Mouse (Mus musculus): ENCODE data around the gene Foxl1.

Gene Foxl1

GRCm38 (mm10) chr8:121164017-121164469 lies 36.3 kb downstream of the Foxl1 start:
- DNase-seq (ENCODE audit: low spot score in 2 of 2): no peak

GRCm38 (mm10) chr8:121168033-121168432 lies 40.3 kb downstream of the Foxl1 start:
- no peak for DNase-seq (ENCODE audit: low spot score in 2 of 2)

DNA sequence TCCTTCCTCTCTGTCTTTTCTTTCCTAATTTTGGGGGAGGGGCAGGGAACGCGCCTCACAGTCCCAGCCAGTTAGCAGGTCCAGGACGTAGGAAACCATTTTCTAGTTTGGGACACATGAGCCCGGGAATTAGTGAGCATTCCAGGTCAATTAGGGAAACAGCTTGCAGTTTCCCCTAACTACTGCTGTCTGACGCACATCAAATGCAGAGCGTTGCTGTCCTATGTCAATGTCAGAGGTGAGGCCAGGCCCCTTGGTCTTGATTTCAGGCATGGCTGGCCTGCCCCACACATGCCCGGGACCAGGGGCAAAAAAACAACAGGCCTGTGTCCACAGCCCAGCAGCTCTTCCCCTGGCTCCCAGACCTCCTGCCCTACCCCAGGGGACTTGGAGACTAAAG lies 42.4 kb downstream of the Foxl1 start:
- DNase-seq (ENCODE audit: low spot score in 2 of 2): no peak

- no peak for DNase-seq (ENCODE audit: low spot score in 2 of 2)
Observed at GRCm38 (mm10) chr8:121170626-121171552, 43.1 kb downstream of the Foxl1 start.

GRCm38 (mm10) chr8:121172567-121172966 lies 44.8 kb downstream of the Foxl1 start:
- DNase-seq (ENCODE audit: low spot score in 2 of 2): no peak

DNA sequence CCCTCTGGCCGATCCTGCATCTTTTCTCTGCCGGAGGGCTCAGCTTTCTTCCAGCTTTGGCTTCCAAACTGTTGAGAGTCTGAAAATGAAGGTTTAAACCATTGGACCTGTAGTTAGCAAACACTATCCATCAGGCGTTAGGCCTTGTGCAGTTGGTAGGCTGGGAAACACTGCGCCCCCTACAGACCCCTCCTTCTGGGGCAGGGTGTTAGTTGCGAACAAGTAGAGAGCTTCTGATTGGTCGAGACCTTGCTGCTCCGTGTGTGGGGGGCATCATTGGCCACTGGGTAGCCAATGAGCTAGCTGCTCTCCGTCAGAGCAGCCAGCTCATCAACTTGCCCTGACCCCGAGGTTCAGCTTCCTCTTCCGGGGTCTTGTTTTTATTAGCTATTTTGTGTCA lies 46.4 kb downstream of the Foxl1 start:
- no peak for DNase-seq (ENCODE audit: low spot score in 2 of 2)

DNA sequence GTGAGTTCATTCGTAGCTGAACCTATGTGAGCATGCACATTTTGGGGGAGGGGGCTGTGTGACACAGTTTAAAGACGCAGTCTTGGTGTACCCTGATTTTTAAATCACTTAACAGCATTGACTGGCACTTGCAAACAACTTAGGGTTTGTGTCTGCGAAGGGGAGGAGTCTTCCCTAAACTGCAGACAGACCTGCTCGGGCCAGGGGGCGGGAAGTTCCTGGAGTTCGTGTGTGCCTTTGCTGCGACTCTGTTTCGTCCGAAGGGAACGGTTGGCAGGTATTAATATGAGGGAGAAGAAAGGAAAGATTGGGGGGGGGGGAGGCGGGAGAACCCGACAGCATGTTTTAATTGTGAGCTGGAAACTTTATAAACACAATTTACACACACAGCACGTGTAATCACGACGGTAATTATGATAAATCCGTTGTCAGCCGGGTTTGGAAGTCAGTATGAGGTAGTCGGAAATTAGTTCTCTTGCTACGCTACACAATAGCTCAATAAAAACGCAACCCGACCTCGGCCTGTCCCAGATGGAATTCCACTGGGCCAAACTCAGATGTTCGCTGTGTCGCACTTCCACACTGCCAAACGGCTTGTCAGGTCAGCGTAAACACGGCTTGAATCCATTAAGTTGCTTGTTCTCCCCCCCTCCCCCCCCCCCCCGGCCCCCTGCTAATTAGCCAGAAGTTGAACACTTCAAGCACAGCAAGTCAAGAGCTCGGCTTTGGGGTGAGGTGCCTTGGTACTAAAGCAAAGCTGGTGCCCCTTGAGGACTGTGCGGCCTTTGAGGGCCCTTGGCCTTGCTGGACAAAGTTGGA lies 47.2 kb downstream of the Foxl1 start:
- DNase-seq (ENCODE audit: low spot score in 2 of 2): no peak

- DNase-seq (ENCODE audit: low spot score in 2 of 2): no peak
Observed at GRCm38 (mm10) chr8:121175540-121176090, 47.9 kb downstream of the Foxl1 start.

- DNase-seq (ENCODE audit: low spot score in 2 of 2): no peak
Observed at GRCm38 (mm10) chr8:121176291-121176690, 48.6 kb downstream of the Foxl1 start.
